Mouse (Mus musculus) gastrocnemius, postnatal 4 days (tissue): ENCODE results near the gene Lamc3. TPM values are rescaled to one million over a fixed set of nuclear protein-coding genes. Genes with fewer than 3 reads are reported as not detected.
A peak's percentile ranks its signal among the peaks of the same experiment; 100 is the strongest.

ENCODE experiments used
- DNase-seq, 2 experiments: peaks; one replicate each; pipeline ENCODE4 v3.0.0; 2021 to 2022; ENCODE audit warnings: low spot score in 2 of 2, mixed read lengths in 2 of 2
- total RNA-seq, 2 experiments: library from RNA; stranded (reverse); gene quantifications; 2 replicates each; pipeline ENCODE4 v1.2.3; 2021

The Lamc3 gene
- total RNA-seq, 2 experiments from 2014 or later = 0.12 to 0.13 TPM

DNA sequence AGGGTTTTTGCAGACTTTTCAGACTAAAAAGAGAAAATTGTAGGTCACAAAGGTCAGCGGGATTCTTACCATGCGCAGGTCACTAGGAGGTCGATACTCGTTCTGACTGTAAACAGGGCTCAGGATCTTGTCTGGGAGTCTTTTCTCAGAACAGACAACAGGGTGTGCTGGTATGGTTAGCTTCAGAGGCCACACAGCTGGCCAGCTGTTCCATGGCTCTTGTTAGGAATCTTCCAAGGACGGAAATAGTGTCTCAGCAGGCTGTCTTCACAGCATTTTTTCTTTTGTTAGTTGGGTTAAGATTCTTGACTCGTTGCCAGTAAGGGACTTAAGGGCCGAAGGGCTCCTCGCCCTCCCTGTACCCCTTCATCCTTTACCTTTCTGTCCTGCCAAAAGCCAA is 79.7 kb downstream of the Lamc3 start:
- no peak for DNase-seq

DNA sequence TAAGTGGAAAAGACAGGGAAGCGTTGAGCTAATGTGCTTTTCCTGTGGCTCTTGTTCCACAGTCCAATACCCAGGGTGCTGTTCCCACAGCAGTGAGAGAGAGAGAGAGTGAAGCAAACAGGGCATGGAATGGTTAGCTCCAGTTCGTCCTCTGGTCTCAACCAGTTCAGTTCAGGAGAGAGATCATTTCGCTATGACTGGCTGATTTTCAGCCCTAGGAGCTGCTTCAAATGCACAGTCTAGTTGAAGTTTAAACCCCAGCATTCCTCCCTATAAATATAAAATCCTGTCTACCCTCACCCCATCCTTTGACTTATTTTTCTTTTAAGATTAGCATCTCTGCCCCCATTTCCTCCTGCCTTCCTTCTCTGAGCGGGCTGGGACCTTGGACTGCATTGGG is 85.5 kb downstream of the Lamc3 start:
- no peak for DNase-seq

DNA sequence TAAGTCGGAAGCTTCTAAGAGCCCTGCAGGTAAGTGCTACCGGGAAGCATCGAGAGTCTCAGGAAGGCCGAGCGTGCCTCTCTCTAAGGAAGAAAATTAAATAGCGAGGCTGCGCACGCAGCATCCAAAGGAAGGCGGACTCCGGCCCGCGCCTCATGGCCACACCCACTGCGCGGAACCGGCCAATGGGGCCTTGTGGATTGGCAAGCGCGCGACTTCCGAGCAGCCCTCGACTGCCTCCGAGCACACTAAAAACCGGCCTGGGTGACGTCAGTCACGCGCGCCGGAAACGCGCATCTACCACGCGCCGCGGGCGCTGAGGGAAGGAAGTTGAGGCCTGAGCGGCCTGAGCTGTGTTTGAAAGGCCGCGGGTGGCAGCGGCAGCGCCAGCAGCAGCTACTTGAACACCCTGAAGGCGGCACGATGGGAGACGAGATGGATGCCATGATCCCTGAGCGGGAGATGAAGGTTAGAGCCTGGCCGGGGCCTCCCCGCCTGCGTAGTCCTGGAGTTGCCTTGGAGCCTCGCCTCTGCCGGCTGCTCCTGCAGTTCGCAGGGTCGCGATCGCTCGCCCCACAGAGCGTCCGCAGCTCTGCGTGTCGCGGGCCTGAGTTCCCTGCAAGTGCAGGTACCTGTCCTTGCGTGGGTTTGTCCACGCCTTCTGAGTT is 87.2 kb downstream of the Lamc3 start, which contains the start of gene Nup214:
Nup214 (plus strand) TSS at position 296 of the 668 bp plus-strand sequence.
- peak; percentile 98 to 99 for DNase-seq

DNA sequence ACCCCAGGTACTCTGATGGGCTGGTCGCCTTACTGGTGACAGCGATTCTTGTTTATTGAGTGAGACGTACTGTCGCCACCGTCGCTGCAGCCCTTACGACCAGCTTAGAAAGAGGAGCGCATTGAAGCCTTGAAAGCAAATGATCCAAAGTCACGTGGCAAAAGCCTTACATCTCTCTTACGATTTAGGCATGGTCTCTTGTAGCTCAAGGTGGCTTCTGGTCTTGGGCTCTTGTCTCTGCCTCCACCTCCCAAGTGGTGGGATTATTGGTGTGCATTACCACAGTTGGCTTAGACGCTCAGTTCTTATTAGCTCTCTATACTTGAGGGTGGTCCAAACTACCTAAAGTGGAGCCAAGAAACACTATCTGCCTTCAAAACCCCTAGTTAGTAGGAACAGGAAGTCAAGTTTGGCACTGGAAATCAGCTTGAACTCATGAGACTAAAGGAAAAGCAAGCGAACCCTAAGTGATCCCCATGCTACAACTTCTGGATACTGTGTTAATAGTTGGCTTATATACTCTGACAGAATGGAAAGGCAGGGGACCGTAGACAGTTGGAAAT is 87.8 kb downstream of the Lamc3 start:
- DNase-seq = no peak

DNA sequence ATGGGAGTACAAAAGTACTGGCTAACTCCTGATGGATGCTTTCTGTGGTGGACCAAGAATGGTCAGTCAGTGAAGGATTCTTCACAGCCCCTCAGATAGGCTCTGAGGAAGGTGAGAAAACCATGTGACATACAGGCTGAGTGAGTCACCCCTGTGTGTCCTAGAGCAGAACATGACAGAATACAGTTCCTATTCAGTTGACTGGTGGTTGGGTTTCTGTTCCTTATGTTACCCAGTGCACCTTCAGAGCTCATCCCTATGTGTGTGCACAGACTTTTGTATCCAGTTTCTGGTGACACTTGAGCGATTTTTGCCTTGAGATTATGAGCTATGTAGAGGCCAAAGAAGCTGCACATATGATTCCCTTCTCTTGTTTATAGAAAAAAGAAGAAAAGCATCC is 100.7 kb downstream of the Lamc3 start:
- no peak for DNase-seq

DNA sequence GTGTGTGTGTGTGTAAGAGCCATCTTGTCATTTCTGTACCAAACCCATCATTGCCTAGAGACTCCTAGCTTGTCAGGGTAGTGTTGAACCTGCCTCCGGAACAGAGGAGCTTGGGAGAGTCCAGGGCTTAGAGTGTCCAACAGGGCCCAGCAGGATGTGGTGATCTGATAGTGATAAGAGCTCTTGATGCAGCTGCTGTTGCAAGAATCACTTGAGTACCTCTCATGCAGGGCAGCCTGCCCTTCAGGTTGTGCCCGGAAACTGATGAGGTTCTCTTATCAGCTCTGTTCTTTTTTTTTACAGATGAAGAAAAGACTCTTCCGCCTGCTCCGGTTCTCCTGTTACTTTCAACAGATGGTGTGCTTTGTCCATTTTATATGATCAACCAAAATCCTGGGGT is 103.9 kb downstream of the Lamc3 start:
- DNase-seq = no peak

DNA sequence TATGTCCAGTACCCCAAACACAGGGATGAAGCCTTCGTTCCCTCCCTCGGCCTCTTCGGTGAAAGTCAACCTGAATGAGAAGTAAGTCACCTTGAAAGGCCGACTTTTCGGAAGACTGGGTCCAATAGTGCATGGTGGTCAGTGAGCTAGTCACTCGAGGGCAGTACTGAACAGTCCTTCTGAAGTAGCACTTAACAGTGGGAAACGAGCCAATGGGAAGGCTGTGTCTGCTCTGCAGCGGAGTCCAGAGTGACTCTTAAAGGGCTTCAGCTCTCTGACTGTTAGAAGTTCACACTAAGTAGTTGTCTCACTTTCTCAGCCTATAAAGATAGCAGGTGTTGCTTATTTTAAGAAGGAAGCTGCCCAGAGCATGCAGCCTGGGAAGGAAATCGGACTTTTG is 107.8 kb downstream of the Lamc3 start:
- DNase-seq = no peak

DNA sequence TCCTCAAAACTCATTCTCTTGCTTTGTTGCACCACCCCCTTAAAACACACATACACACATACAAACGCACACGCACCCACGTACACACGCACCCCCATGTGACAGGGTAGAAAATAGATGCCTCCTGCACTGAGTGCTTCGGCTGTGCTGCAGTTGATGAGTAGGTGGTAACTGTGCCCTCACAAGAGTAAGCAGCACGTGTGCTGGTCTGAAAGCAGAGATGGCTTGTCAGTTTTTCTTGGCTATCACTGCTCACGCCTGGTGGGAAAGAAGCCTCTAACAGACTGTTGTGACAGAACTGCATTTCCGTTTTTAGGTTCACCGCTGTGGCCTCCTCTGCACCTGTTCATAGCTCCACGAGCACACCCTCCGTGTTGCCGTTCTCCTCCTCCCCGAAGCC is 109.0 kb downstream of the Lamc3 start:
- no peak for DNase-seq

Other genes with a start within 250 kb of the Lamc3 start
- not detected for gene Prdm12, start 247.3 kb upstream of the Lamc3 start, total RNA-seq
- 10 to 100 TPM; 18.0 to 20.1 TPM for gene Exosc2, start 216.6 kb upstream of the Lamc3 start, total RNA-seq
- 10 to 100 TPM; 76.3 to 80.7 TPM for gene Abl1, start 198.9 kb upstream of the Lamc3 start, total RNA-seq
- not detected for gene Qrfp, start 76.7 kb upstream of the Lamc3 start, total RNA-seq
- gene Fibcd1, start 41.3 kb upstream of the Lamc3 start, total RNA-seq = under 1 TPM in 1 of 2 experiments, not detected in 1; 0.05 TPM
- 10 to 100 TPM; 21.6 to 25.8 TPM for gene Aif1l, start 62.8 kb downstream of the Lamc3 start, total RNA-seq
- gene Nup214, start 87.1 kb downstream of the Lamc3 start, total RNA-seq = 10 to 100 TPM; 38.9 to 43.3 TPM
- 10 to 100 TPM; 28.7 to 30.0 TPM for gene Fam78a, start 197.6 kb downstream of the Lamc3 start, total RNA-seq
- gene Plpp7, start 208.2 kb downstream of the Lamc3 start, total RNA-seq = 10 to 100 TPM; 71.5 to 76.7 TPM